Mouse (Mus musculus) left cerebral cortex, postnatal 36 days (tissue): ENCODE results near the gene Ets2. TPM values are rescaled to one million over a fixed set of nuclear protein-coding genes. Genes with fewer than 3 reads are reported as not detected.
"Not testable (repeated sequence)": the region's sequence is repeated elsewhere in the genome, so short reads cannot be mapped to it uniquely, and the experiment has no call there.

ENCODE experiments used
- DNase-seq, 2 experiments: peaks; one replicate each; pipeline ENCODE4 v3.0.0; 2021 to 2022; ENCODE audit warnings: low spot score in 2 of 2, mixed read lengths in 1 of 2
- intact Hi-C: fragments of 180-260 bp; cut with DNase I; formaldehyde crosslinking; loops from one replicate; pipeline ENCODE4 v1.15.1; 2025
- total RNA-seq, 2 experiments: library from RNA; stranded (reverse); gene quantifications; 2 replicates each; pipeline ENCODE4 v1.2.3; 2021

The Ets2 gene
- total RNA-seq, 2 experiments from 2014 or later, result 68.0 to 79.8 TPM

DNA sequence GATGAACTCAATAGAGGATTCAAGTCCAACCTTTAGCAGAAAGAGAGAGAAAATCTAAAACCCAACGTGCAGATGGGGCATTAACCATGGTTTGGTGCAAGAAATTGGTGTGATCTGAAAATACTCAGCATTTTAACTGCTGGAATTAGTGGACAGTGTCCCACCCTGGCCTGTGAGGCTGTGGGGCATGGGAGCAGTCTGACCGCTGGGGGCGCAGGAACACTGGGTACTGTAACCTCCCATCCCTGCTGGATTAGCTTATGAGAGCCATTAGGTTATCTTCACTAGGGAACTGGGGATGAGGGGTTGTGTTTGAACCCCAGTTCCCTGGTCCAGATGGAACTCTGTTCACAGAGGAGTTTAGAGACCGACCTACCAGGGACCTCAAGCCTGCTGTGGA is 13.9 kb upstream of the Ets2 start:
- no peak for DNase-seq
- intact Hi-C loops, result no loop called here

DNA sequence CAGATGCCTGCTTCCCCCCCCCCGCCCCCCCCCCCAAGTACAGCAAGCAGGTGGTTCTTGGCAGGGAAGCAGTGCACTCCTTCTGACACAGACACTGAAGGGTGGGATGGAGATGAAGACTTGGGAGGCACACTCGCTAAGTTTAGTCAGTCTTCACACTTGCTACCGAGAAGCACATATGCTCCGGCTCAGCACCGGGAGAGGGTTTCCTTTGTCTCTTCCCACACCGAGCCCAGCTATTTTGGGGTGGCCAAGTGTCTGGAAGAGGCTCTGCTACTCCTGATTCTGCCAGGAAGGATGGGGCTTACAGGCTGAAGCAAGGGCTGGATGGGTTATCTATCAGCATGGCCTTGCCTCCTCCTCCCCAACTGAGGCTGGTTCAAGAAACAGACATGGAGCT is 5.3 kb upstream of the Ets2 start:
- DNase-seq, result peak; percentile 78 to 83
- intact Hi-C loops, result no loop called here

DNA sequence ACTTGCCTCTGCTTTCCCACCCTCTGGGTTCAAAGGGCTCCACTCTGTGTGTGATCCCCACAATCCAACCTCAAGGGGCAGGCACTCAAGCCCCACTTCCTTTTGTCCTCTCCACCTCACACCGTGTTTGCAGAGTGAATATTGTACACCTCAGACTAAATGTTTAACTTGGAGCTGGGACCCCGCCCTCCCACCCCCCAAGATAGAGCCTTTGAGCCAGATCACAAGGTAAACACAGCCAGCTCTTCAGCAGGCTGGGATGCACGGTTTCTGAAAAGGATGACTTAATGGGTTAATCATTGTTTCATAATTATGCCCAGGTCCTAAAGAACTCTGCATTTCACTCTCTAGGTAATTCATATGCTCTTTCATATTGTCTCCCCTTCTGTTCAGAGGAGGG is 2.2 kb upstream of the Ets2 start:
- intact Hi-C loops, result loop anchor here (5.0 kb wide), 2 partner anchors 133 to 148 kb away; no protein-coding TSS in a partner anchor
- no peak for DNase-seq

DNA sequence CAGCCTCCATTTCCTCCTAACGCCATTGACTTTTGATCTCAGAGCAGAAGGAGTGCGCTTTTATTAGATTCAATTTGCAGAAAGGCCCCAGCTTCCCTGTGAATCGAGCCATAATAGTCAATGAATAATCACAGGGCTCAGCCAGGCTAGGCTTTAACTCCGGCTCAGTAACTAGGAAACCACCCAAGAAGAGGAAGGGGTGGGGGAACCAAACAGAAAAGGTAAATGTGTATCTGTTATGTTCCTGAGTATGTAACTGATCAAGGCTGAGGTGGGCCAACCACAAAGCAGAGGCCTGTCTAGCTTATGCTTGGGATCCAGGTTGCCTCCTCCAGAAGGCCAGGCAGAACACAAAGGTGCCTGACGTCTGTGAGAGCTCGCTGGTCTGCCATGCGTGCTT is 1.7 kb upstream of the Ets2 start:
- no peak for DNase-seq
- intact Hi-C loops, result loop anchor here (5.0 kb wide), 2 partner anchors 132 to 147 kb away; no protein-coding TSS in a partner anchor

GRCm38 (mm10) chr16:95702562-95703545 is 979 bp downstream of the Ets2 start:
- DNase-seq, result no peak
- intact Hi-C loops, result loop anchor here (2.0 to 5.0 kb wide), 5 partner anchors 60 to 242 kb away; no protein-coding TSS in a partner anchor

GRCm38 (mm10) chr16:95703958-95704357 is 2.1 kb downstream of the Ets2 start:
- DNase-seq, result no peak
- intact Hi-C loops, result loop anchor here (2.0 to 5.0 kb wide), 5 partner anchors 61 to 241 kb away; no protein-coding TSS in a partner anchor

- DNase-seq, result no peak
- intact Hi-C loops, result loop anchor here (5.0 kb wide), 2 partner anchors 128 to 143 kb away; no protein-coding TSS in a partner anchor
Measured at GRCm38 (mm10) chr16:95704662-95705330, 2.9 kb downstream of the Ets2 start.

DNA sequence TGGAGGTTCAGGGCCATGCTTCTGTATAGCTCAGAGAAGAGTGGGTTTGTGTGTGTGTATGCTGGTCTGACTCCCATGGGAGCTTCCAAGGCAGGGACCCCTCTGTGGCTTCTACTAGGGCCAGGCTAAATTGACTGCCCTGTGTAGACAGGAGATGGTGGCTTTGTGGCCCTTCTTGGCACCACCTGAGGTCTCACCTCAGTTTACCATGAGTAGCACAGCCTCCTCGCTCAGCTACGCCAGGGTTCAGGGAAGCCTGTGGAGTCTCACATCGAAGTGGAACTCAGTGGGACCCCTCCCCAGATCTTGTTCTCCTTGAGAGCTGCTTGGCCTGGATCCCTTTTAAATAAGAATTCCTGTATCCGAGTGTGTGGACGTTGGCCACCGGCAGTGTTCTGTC is 3.9 kb downstream of the Ets2 start:
- no peak for DNase-seq
- intact Hi-C loops, result no loop called here

GRCm38 (mm10) chr16:95708211-95709004 is 6.5 kb downstream of the Ets2 start:
- no peak for DNase-seq
- intact Hi-C loops, result no loop called here

DNA sequence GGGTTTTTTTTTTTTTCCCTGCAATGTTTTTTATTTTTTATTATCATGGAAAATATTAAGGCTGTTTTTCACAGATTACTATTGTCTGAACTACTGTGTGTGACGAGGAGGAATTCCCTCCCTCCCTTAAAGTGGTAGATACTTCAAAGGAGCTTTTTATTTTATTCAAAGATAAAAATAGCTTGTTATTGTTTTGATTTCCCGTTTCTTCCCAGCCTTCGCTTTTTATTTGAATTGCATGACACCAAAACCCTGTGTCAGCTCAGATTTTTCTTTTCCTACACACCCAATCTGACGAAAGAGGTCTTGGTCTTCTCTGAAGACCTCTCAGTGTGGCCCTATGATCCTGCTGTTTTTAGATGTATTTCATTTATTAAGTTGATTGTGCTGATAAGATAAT is 7.3 kb downstream of the Ets2 start:
- no peak for DNase-seq
- intact Hi-C loops, result no loop called here

DNA sequence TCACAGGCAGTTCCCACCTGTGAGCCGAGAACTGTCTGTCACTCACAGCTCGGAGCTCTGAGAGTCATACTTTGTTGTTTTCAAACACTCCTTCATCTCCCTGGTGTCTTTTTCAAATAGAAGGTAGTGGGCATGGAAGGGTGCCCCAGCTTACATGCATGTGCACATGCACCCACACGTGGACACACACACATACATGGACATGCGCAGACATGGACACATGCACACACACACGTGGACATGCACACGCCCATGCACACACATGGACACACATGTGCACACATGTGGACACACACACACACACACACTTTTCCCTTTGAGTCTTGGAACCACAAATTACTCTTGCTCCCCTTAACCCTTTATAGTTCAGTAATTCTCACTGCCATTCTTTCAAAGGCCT is 8.3 kb downstream of the Ets2 start:
- intact Hi-C loops, result no loop called here
- DNase-seq, result no peak

DNA sequence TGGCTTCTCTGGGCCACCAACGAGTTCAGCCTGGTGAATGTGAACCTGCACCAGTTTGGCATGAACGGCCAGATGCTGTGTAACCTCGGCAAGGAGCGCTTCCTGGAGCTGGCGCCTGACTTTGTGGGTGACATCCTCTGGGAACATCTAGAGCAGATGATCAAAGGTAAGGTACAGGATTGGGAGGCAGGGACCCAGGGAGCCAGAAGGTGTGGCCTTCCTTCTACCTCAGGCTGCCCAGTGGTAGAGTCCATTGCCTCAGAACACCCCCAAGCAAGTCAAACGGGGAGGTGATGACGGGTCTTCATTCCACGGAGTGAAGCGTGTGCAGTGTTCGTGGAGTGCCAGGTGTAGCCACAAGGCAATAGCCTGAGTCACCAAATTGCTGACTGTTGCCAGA is 10.2 kb downstream of the Ets2 start:
- no peak for DNase-seq
- intact Hi-C loops, result no loop called here

GRCm38 (mm10) chr16:95713077-95713476 is 11.2 kb downstream of the Ets2 start:
- intact Hi-C loops, DNase-seq: not testable (repeated sequence)

DNA sequence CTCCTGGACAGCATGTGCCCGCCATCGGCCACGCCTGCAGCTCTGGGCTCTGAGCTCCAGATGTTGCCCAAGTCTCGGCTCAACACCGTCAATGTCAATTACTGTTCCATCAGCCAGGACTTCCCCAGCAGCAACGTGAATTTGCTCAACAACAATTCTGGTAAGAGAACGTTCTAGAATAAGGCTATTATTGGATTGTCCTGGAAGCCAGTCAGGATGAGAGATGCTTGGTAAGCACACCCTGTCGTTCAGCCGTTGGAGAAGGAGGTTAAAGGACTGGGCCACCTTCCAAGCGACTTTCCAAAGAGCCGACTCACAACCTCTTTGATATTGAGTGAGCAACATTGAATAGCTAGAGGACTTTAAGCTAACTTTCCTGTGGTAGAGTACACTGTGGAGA is 13.2 kb downstream of the Ets2 start:
- intact Hi-C loops, result no loop called here
- no peak for DNase-seq

DNA sequence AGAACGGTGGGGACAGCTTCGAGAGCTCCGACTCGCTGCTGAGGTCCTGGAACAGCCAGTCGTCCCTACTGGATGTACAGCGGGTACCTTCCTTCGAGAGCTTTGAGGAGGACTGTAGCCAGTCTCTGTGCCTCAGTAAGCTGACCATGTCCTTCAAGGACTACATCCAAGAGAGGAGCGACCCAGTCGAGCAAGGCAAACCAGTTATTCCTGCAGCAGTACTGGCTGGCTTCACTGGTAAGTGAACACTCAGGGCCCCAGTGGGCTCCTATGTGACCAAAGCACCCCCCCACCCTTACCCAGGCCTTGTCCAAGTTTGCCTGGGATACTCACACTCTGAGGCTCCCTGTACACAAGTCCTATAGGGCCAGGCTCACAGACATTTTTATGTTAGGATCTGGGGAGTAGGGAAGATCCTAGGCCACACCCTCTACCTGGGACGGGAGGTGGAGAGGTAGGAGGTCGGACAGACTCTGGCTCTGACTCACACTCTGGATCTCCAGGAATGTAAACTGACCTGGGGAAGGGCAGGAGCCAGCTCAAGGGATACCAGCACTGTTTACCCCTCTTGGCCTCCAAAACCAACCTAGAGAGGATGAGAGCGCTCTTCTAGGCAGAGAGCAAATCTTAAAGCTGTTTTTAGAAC is 14.3 kb downstream of the Ets2 start:
- intact Hi-C loops, result no loop called here
- no peak for DNase-seq

GRCm38 (mm10) chr16:95717631-95718030 is 15.8 kb downstream of the Ets2 start:
- no peak for DNase-seq
- intact Hi-C loops, result no loop called here

DNA sequence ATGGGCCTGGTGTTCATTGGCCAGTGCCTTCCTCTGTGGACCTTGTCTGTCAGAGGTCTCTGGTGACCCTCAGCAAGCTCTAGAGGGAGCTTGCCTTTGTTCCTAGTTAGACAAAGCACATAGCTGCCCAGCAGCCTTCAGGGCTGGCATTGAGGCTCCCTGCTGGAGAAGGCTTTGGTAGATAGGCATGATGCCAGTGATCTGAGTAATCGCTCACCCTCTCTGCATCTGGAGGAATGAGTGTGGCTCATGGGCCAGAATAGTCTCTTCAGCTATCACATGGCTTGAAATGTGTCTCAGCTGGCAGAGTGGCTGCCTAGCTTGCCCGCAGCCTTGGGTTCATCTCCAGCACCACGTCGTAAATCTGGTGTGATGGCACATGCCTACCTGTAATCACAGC is 16.2 kb downstream of the Ets2 start:
- DNase-seq, result no peak
- intact Hi-C loops, result no loop called here

- intact Hi-C loops, result no loop called here
- DNase-seq, result no peak
Measured at GRCm38 (mm10) chr16:95720532-95720931, 18.7 kb downstream of the Ets2 start.

- DNase-seq, result no peak
- intact Hi-C loops, result no loop called here
Measured at GRCm38 (mm10) chr16:95724251-95724650, 22.4 kb downstream of the Ets2 start.
